Mouse (Mus musculus) hindbrain, embryonic 10.5 days (tissue): ENCODE data around the gene Pdcd1lg2. TPM values are rescaled to one million over a fixed set of nuclear protein-coding genes. Genes with fewer than 3 reads are reported as not detected.
A peak's percentile ranks its signal among the peaks of the same experiment; 100 is the strongest.

Experiments
- DNase-seq: peaks from one replicate; pipeline ENCODE4 v3.0.0-alpha.2; 2017; ENCODE audit warnings: low spot score
- H3K27ac ChIP-seq: fragments of 300-500 bp; sonication (generic); 2 replicates; pipeline ENCODE4 v1.5.1; 2016; ENCODE audit warnings: mild to moderate bottlenecking, moderate library complexity
- H3K27me3 ChIP-seq: fragments of 300-500 bp; sonication (generic); 2 replicates; pipeline ENCODE4 v1.6.1; 2016; ENCODE audit warnings: mild to moderate bottlenecking; ENCODE audit not compliant: poor library complexity, insufficient read depth, severe bottlenecking
- H3K36me3 ChIP-seq: fragments of 300-500 bp; sonication (generic); 2 replicates; pipeline ENCODE4 v1.6.1; 2016; ENCODE audit warnings: mild to moderate bottlenecking, moderate library complexity
- H3K4me1 ChIP-seq: fragments of 300-500 bp; sonication (generic); replicated peaks from 2 replicates; pipeline ENCODE4 v1.6.1; 2016; ENCODE audit warnings: mild to moderate bottlenecking
- H3K4me3 ChIP-seq: fragments of 300-500 bp; sonication (generic); 2 replicates; pipeline ENCODE4 v1.5.1; 2016; ENCODE audit warnings: mild to moderate bottlenecking, moderate library complexity
- H3K9me3 ChIP-seq: fragments of 300-500 bp; sonication (generic); 2 replicates; pipeline ENCODE4 v1.6.1; 2016; ENCODE audit warnings: mild to moderate bottlenecking, moderate library complexity
- whole genome bisulfite sequencing: fragments of 180-500 bp; shearing (Covaris S2); methylation state at CpG from one replicate; pipeline ENCODE4 v1.1.7; 2016; 5-methylcytosine and 5-hydroxymethylcytosine counted together
- polyA plus RNA-seq: library from polyadenylated mRNA; unstranded; fragments of >200 nt; fragmentation: Nextera tagmentation; extraction: Ambion mirVana; gene quantifications from 2 replicates; pipeline ENCODE4 v1.2.1, GENCODE M21; 2016

The Pdcd1lg2 gene
- polyA plus RNA-seq, 1 experiment from 2014 or later = not detected

DNA sequence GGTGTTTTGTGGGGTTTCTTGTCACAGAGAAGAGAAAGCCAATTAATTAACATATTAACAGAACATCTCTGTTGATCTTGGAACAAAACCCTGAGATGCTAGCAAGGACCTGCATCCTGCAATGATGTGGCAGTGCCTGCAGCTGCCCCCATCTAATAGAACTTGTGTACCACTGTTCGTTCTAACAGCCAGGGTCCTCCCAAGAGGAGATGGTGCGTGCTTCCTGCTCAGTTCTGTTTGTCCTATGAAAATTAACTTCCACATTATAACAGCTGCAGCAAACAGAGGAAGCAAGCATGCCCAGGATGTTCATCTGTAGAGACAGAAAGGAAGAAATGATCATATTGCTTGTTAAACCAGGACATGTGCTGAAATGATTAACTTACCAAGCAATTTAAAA is 73.8 kb downstream of the Pdcd1lg2 start:
- WGBS = 78% methylated on average over 2 of the region's 2 CpGs
- H3K4me3 ChIP-seq = no peak overlapping the region
- no peaks in the 10 kb centered on the region for H3K27me3 ChIP-seq
- H3K27ac ChIP-seq = no peak overlapping the region
- peaks cover 12% of the 10 kb centered on the region; the same call in 1 of the 2 replicates for H3K4me1 ChIP-seq
- no peaks in the 10 kb centered on the region for H3K36me3 ChIP-seq
- H3K9me3 ChIP-seq = no peaks in the 10 kb centered on the region
- no peak for DNase-seq

DNA sequence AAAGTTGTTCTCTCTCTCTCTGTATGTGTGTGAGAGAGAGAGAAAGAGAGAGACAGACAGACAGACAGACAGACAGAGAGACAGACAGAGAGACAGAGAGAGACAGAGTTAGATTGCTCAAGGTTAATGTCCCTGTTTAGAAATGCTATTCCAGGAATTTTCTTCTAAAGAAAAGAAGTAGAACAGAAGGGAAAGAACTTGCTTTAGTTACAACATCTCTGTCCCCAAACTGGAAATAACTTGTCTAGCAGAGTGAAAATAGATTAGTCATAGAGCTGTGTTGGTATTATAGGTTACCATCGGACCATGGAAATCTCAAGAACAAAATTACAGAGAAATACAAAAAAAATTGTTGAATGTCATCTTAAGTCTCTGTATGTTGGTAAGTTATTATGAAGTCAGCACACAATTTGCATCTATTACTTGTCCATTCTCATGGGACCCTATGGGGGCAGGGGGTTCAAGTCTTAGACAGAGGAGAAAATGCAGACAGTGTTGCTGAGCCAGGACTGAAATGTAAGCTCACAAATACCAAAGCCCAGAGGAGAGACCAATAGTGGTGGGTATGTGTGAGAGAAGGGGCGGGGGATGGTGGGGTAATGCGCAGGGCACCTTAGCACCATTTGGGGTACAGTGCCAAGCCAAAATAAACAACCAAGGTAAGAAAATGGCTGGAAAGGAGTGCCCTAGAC is 74.7 kb downstream of the Pdcd1lg2 start:
- no peak for DNase-seq
- Histone ChIP-seq H3K27me3 (no peaks in the 10 kb centered on the region), H3K4me3 (no peak overlapping the region), H3K9me3 (no peaks in the 10 kb centered on the region), H3K36me3 (no peaks in the 10 kb centered on the region), H3K4me1 (peaks cover 12% of the 10 kb centered on the region; the same call in 1 of the 2 replicates), H3K27ac (no peak overlapping the region)
- 89% methylated on average over 3 of the region's 3 CpGs for WGBS

GRCm38 (mm10) chr19:29486545-29487206 is 76.0 kb downstream of the Pdcd1lg2 start:
- Histone ChIP-seq H3K27ac (no peak overlapping the region), H3K9me3 (no peaks in the 10 kb centered on the region), H3K27me3 (no peaks in the 10 kb centered on the region), H3K36me3 (no peaks in the 10 kb centered on the region), H3K4me3 (no peak overlapping the region), H3K4me1 (peaks cover 12% of the 10 kb centered on the region; the same call in 1 of the 2 replicates)
- 86% methylated on average over 7 of the region's 7 CpGs for WGBS
- no peak for DNase-seq

GRCm38 (mm10) chr19:29487326-29488072 is 76.8 kb downstream of the Pdcd1lg2 start:
- Histone ChIP-seq H3K4me1 (peaks cover 7% of the 10 kb centered on the region; the same call in 1 of the 2 replicates), H3K27me3 (no peaks in the 10 kb centered on the region), H3K4me3 (no peak overlapping the region), H3K27ac (0 out of 2 replicates have a peak overlapping the region, but pooled peaks have one; percentile 13), H3K9me3 (no peaks in the 10 kb centered on the region), H3K36me3 (no peaks in the 10 kb centered on the region)
- DNase-seq = no peak
- whole genome bisulfite sequencing = 88% methylated on average over 14 of the region's 14 CpGs

DNA sequence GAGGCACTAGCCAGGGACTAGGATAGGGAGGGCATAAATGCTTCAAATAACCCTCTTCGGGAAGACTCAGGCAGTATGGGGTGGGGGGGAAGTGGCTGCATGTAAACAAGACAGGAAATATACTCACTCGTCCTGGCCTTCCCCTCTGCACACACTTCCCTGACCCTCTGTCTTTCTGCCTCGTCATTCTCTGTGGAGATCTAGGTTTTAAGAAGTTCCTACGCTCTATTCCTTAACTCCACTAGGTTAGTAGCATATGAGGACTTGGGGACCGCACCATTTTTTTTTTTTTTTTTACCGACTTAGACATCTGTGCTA is 77.3 kb downstream of the Pdcd1lg2 start:
- DNase-seq = no peak
- Histone ChIP-seq H3K27me3 (no peaks in the 10 kb centered on the region), H3K4me1 (peaks cover 3% of the 10 kb centered on the region; the same call in 1 of the 2 replicates), H3K9me3 (no peaks in the 10 kb centered on the region), H3K4me3 (no peak overlapping the region), H3K27ac (0 out of 2 replicates have a peak overlapping the region, but pooled peaks have one; percentile 13), H3K36me3 (no peaks in the 10 kb centered on the region)
- WGBS = 75% methylated on average over 6 of the region's 6 CpGs

- Histone ChIP-seq H3K4me3 (no peak overlapping the region), H3K4me1 (peaks cover 3% of the 10 kb centered on the region; the same call in 1 of the 2 replicates), H3K9me3 (no peaks in the 10 kb centered on the region), H3K27ac (no peak overlapping the region), H3K36me3 (no peaks in the 10 kb centered on the region), H3K27me3 (no peaks in the 10 kb centered on the region)
- 68% methylated on average over 10 of the region's 10 CpGs for WGBS
- DNase-seq = no peak
These were observed 77.7 kb downstream of the Pdcd1lg2 start for GRCm38 (mm10) chr19:29488420-29488819.

DNA sequence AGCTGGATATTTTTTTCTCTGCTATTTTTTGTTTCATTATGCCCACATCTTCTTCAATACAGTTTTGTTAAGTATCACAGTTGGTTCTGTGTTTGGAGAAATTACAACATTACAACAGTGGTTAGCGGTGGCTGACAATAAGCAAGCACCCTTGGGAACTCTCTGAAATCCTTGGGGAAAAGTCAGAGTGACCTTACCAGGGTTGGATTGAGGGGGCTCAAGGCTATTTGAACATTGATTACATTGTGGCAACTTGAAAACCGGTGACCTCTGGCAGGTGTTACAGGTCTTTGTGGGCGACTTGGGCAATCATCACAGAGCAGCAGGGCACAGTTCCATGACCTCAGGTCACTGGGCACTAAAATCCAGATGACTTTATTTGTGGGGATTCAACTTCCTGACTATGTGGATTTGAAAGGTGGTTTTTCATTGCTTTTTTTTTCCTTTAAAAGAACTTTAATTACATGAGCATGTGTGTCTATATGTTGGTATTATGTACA is 79.1 kb downstream of the Pdcd1lg2 start:
- 77% methylated on average over 3 of the region's 3 CpGs for WGBS

DNA sequence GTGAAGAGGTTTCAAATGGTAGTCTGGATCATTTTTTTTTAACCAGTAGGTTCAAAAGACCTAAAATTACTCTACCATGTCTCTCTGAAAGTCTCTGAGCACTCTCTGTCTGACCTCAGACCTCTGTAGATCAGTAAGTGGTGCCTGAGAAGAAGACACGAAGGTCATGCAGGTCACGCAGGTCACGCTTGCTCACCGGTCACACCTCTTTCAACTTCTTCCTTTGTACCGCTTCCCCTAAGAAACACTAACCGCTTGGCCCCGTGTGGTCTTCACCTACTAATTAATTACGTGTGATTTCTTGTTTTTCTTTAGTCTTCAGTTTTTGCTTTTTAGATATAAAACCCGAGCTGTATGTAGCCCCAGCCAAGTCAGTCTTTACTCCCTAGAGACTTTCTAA is 80.7 kb downstream of the Pdcd1lg2 start:
- Histone ChIP-seq H3K9me3 (no peaks in the 10 kb centered on the region), H3K4me3 (no peak overlapping the region), H3K4me1 (no peaks in the 10 kb centered on the region), H3K27ac (no peak overlapping the region), H3K36me3 (no peaks in the 10 kb centered on the region), H3K27me3 (no peaks in the 10 kb centered on the region)
- 56% methylated on average over 9 of the region's 9 CpGs for WGBS
- no peak for DNase-seq

More for the DNA sequence above, 79.1 kb downstream of the Pdcd1lg2 start:
- Histone ChIP-seq H3K4me1 (peaks cover 3% of the 10 kb centered on the region; the same call in 1 of the 2 replicates), H3K27me3 (no peaks in the 10 kb centered on the region), H3K9me3 (no peaks in the 10 kb centered on the region), H3K27ac (no peak overlapping the region), H3K4me3 (no peak overlapping the region), H3K36me3 (no peaks in the 10 kb centered on the region)
- no peak for DNase-seq

- Histone ChIP-seq H3K27ac (no peak overlapping the region), H3K36me3 (no peaks in the 10 kb centered on the region), H3K27me3 (no peaks in the 10 kb centered on the region), H3K4me3 (no peak overlapping the region), H3K4me1 (0 out of 2 replicates have a peak, but pooled peaks cover 4% of the 10 kb centered on the region), H3K9me3 (no peaks in the 10 kb centered on the region)
- WGBS = 85% methylated on average over 4 of the region's 4 CpGs
- DNase-seq = no peak
These were observed 83.7 kb downstream of the Pdcd1lg2 start for GRCm38 (mm10) chr19:29494454-29494853.

DNA sequence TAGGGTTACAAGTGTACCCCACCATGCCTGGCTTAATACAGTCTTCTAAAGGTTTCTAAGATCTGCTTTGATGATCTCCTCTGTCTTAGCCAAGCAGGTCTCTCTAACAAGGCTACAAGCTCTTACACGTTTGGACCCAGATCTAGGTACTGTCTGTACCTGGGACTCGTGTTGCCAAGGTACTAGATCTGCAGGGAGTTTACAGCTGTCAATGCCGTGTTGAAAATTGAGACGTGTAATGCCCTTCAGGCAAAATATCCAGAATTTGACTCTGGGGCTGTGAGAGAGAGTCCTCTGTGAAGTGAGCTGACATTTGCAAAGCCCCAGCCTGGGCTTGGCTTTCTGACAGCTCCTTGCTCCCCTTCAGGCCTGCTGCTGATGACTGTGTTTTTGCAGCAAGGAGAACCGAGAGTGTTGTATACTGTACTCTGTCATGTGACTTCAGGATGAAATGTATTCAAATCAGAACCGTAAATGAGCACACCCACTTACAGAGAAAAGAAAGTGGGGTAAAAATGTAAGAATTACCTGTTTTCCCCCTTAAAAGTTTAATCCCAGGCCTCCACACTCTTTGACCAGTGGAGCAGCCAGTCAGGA is 85.4 kb downstream of the Pdcd1lg2 start:
- no peaks in the 10 kb centered on the region for H3K36me3 ChIP-seq
- no peak overlapping the region for H3K4me3 ChIP-seq
- H3K4me1 ChIP-seq = peaks cover 7% of the 10 kb centered on the region
- H3K27me3 ChIP-seq = no peaks in the 10 kb centered on the region
- DNase-seq = no peak
- WGBS = 77% methylated on average over 6 of the region's 6 CpGs
- H3K27ac ChIP-seq = no peak overlapping the region
- no peaks in the 10 kb centered on the region for H3K9me3 ChIP-seq

DNA sequence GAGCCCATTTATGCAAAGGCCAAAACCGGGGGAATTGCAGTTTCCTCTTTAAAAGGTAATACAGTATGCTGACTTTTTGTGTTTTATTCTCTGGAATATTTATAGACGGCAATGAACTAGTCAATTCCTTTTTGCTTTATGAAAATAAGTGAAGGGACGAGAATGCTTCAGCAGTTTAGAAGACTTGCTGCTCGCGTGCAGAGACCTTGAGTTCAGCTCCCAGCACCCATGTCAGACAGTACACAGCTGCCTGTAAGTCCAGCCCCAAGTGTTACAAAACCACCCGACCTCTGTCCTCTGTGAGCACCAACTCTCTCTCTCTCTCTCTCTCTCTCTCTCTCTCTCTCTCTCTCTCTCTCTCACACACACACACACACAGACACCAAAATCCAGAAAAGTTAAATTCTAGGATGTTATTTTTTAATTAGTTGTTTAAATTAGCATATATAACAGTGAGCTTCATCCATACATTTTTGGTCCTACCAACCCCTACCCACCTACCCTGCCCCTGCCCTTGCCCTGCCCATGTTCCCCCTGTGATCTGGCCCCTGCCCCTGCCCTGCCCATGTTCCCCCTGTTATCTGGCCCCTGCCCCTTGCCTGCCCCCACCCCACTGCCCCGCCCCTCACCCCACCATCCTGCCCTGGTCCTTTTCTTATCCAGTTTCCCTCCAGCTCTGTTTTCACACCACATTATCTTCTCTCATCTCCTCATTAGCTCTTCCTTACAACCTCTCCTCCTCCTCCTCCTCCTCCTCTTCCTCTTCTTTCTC is 86.3 kb downstream of the Pdcd1lg2 start:
- Histone ChIP-seq H3K4me3 (no peak overlapping the region), H3K27me3 (no peaks in the 10 kb centered on the region), H3K9me3 (no peaks in the 10 kb centered on the region), H3K36me3 (no peaks in the 10 kb centered on the region), H3K4me1 (peaks cover 9% of the 10 kb centered on the region), H3K27ac (peak overlapping the region; percentile 40; the same call in 1 of the 2 replicates)
- 77% methylated on average over 7 of the region's 7 CpGs for WGBS
- DNase-seq = no peak

- no peaks in the 10 kb centered on the region for H3K36me3 ChIP-seq
- WGBS = 89% methylated on average over 7 of the region's 7 CpGs
- H3K4me3 ChIP-seq = no peak overlapping the region
- no peak overlapping the region for H3K27ac ChIP-seq
- no peaks in the 10 kb centered on the region for H3K27me3 ChIP-seq
- DNase-seq = no peak
- H3K4me1 ChIP-seq = peaks cover 9% of the 10 kb centered on the region
- no peaks in the 10 kb centered on the region for H3K9me3 ChIP-seq
These were observed 87.2 kb downstream of the Pdcd1lg2 start for GRCm38 (mm10) chr19:29497874-29498273.
